Mouse (Mus musculus): ENCODE results near the gene Olfr736. TPM values are rescaled to one million over a fixed set of nuclear protein-coding genes. Genes with fewer than 3 reads are reported as not detected.

The Olfr736 gene
- not detected in 2 replicates for polyA plus RNA-seq (2014; fragmentation: Nextera tagmentation; extraction: Ambion mirVana)

DNA sequence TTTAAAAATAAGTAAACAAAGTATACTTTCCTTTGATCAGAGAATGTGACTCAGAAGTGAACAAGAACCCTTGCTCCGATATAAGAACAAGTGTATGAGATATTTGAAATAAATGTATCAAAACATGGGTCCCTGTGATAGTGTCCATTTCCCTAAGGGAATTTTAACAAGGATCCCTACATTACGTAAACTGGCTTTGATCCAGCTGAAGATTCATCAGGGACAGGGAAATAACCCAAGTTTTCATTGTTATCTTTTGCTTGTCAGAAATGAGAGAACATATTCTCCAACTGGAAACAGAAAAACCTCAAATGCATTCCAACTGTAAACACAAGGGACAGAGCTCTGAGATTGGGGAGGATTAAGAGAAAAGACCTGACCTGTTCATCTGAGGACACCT is at the start of gene Olfr736:
TSS of gene Olfr736 (plus strand) at position 301 of the 400 bp plus-strand sequence.
- Histone ChIP-seq H3K9ac (no peak within 1 kb of the TSS), H3K36me3 (replicated peaks; ENCODE audit: control insufficient read depth, insufficient read depth) (no peaks in the 10 kb centered on the region), H3K27me3 (ENCODE audit: control insufficient read depth, insufficient read depth, low read length) (no peaks in the 10 kb centered on the region), H3K4me3 (replicated peaks; ENCODE audit: low read length) (no peak within 1 kb of the TSS), H3K4me2 (replicated peaks) (no peak within 1 kb of the TSS), H3K27ac (no peak within 1 kb of the TSS), H3K9me3 (ENCODE audit: control insufficient read depth, low read length) (peaks cover 2% of the 10 kb centered on the region; the same call in 1 of the 2 replicates), H3K4me1 (replicated peaks; ENCODE audit: control insufficient read depth, insufficient read depth, low read length) (no peaks in the 10 kb centered on the region)
- ATAC-seq (ENCODE audit: low FRiP score), result no peak
- 88% methylated on average over 2 of the region's 2 CpGs for WGBS
- no peak for DNase-seq (ENCODE audit: low spot score)

DNA sequence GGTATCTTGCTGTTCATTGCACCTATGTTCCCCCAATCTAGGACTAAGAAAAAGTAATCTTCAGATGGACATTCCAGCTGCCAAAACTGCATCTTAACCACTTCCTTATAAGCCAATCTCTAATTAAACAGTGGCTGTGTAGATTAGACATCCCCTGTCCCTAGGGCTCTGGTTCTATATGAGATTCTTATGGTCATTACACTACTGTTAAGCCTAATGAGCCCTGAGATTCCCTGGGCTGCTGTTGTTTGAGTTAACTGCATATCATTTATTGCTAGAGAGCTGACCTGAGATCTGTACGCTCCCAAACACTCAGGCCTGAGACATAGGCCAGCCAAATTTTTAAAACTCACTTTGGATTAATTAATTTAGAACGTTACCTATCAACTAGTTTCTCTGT is 32.2 kb upstream of the Olfr736 start, which contains the start of gene Olfr735:
TSS of gene Olfr735 (minus strand) at position 77 of the 400 bp plus-strand sequence.
- 79% methylated on average over 2 of the region's 2 CpGs for WGBS

DNA sequence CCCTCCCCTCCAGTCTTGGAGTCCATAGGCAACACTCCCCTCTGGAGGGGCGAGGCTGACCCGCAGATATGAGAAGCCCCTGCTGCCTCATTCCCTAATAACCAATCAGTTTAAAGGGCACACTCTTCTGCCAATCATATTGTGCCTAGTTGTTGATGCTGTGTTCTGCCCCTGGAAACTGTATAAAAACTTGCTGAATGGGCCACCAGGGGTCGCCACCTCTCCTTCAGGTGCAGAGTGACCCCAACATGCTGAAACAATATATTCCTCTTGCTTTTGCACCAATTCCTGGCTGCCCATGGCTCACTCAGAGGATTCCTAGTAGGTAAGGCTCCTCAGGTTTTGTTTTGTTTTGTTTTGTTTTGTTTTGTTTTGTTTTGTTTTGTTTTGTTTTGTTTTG is 28.5 kb upstream of the Olfr736 start:
- Histone ChIP-seq H3K27me3 (ENCODE audit: control insufficient read depth, insufficient read depth, low read length) (no peaks in the 10 kb centered on the region), H3K4me2 (replicated peaks) (no peak overlapping the region), H3K4me1 (replicated peaks; ENCODE audit: control insufficient read depth, insufficient read depth, low read length) (no peaks in the 10 kb centered on the region), H3K4me3 (replicated peaks; ENCODE audit: low read length) (no peak overlapping the region), H3K27ac (no peak overlapping the region), H3K36me3 (replicated peaks; ENCODE audit: control insufficient read depth, insufficient read depth) (no peaks in the 10 kb centered on the region), H3K9me3 (ENCODE audit: control insufficient read depth, low read length) (no peaks in the 10 kb centered on the region), H3K9ac (no peak overlapping the region)
- no peak for ATAC-seq (ENCODE audit: low FRiP score)
- no peak for DNase-seq (ENCODE audit: low spot score)
- 45% methylated on average over 3 of the region's 3 CpGs for WGBS

More for the DNA sequence above, 32.2 kb upstream of the Olfr736 start, which contains the start of gene Olfr735:
- no peaks in the 10 kb centered on the region for H3K4me1 ChIP-seq (replicated peaks; ENCODE audit: control insufficient read depth, insufficient read depth, low read length)
- no peak within 1 kb of the TSS for H3K4me2 ChIP-seq (replicated peaks)
- no peaks in the 10 kb centered on the region for H3K36me3 ChIP-seq (replicated peaks; ENCODE audit: control insufficient read depth, insufficient read depth)
- H3K9me3 ChIP-seq (ENCODE audit: control insufficient read depth, low read length), result no peaks in the 10 kb centered on the region
- ATAC-seq (ENCODE audit: low FRiP score) (no peak), DNase-seq (ENCODE audit: low spot score) (no peak)
- no peak within 1 kb of the TSS for H3K9ac ChIP-seq
- H3K4me3 ChIP-seq (replicated peaks; ENCODE audit: low read length), result no peak within 1 kb of the TSS
- H3K27me3 ChIP-seq (ENCODE audit: control insufficient read depth, insufficient read depth, low read length), result no peaks in the 10 kb centered on the region
- H3K27ac ChIP-seq, result no peak within 1 kb of the TSS

DNA sequence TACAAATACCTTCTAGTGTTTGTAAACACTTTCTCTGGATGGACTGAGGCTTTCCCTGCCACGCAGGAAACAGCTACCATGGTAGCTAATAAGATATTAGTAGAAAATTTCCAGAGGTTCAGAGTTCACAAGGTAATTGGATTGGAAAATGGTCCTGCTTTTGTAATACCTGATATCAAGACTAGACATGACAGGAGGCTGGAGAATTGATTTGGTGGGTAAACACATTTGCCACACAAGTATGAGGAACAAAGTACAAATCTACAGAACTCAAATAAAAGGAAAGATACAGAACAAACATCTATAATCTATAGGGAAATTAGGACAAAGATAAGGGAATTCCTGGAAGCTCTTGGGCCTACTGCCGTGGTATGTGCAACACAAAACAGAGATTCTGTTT is 24.2 kb upstream of the Olfr736 start:
- WGBS, result 92% methylated on average over 2 of the region's 2 CpGs

DNA sequence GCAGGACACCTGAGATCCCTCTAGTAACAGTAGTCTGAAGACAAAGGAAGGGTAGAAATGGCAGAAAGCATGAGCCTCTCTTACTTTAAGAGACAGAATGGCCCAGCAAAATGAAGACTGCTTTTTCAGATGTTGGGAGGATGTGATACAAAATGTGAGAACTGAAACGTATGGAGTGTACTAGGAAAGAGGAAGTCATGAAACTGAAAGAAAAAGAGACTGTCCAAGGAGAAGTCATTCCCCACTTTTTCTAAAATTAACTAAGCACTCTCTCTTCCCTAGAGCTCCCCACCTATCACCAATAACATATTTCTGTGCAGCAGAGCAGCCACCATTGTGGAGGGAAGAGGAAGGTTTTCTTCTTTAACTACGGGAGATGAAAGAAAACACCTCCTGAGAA is 23.4 kb upstream of the Olfr736 start, which contains the start of gene Tlr11:
TSS of gene Tlr11 (plus strand) at position 322 of the 400 bp plus-strand sequence.
- DNase-seq (ENCODE audit: low spot score), result no peak
- H3K36me3 ChIP-seq (replicated peaks; ENCODE audit: control insufficient read depth, insufficient read depth), result no peaks in the 10 kb centered on the region
- ATAC-seq (ENCODE audit: low FRiP score), result no peak
- H3K4me2 ChIP-seq (replicated peaks), result no peak within 1 kb of the TSS
- no peaks in the 10 kb centered on the region for H3K27me3 ChIP-seq (ENCODE audit: control insufficient read depth, insufficient read depth, low read length)
- no peaks in the 10 kb centered on the region for H3K9me3 ChIP-seq (ENCODE audit: control insufficient read depth, low read length)
- H3K4me3 ChIP-seq (replicated peaks; ENCODE audit: low read length), result no peak within 1 kb of the TSS
- no peak within 1 kb of the TSS for H3K27ac ChIP-seq
- no peaks in the 10 kb centered on the region for H3K4me1 ChIP-seq (replicated peaks; ENCODE audit: control insufficient read depth, insufficient read depth, low read length)
- H3K9ac ChIP-seq, result no peak within 1 kb of the TSS
- WGBS, result 90% methylated on average over 2 of the region's 2 CpGs

More for the DNA sequence above, 24.2 kb upstream of the Olfr736 start:
- Histone ChIP-seq H3K4me1 (replicated peaks; ENCODE audit: control insufficient read depth, insufficient read depth, low read length) (no peaks in the 10 kb centered on the region), H3K27ac (no peak overlapping the region), H3K4me3 (replicated peaks; ENCODE audit: low read length) (no peak overlapping the region), H3K9me3 (ENCODE audit: control insufficient read depth, low read length) (no peaks in the 10 kb centered on the region), H3K27me3 (ENCODE audit: control insufficient read depth, insufficient read depth, low read length) (no peaks in the 10 kb centered on the region), H3K9ac (no peak overlapping the region), H3K36me3 (replicated peaks; ENCODE audit: control insufficient read depth, insufficient read depth) (no peaks in the 10 kb centered on the region), H3K4me2 (replicated peaks) (no peak overlapping the region)
- no peak for ATAC-seq (ENCODE audit: low FRiP score)
- no peak for DNase-seq (ENCODE audit: low spot score)

DNA sequence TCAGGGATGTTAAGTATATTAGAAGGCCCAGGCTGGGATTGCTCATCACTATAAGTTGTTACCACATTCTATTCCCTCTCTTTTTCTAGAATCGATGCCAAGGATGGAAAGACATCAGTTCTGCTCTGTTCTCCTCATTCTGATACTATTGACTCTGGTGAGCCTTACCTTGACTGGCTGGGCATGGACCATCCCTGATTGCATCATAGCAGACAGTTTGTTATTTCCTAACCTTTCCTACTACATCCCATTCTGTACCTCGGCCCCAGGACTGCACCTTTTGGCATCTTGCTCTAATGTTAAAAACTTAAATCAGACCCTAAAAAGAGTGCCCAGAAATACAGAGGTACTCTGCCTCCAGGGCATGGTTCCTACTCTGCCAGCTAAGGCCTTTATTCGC is 20.5 kb upstream of the Olfr736 start:
- Histone ChIP-seq H3K36me3 (replicated peaks; ENCODE audit: control insufficient read depth, insufficient read depth) (no peaks in the 10 kb centered on the region), H3K4me2 (replicated peaks) (no peak overlapping the region), H3K9ac (no peak overlapping the region), H3K4me3 (replicated peaks; ENCODE audit: low read length) (no peak overlapping the region), H3K27ac (no peak overlapping the region), H3K9me3 (ENCODE audit: control insufficient read depth, low read length) (no peaks in the 10 kb centered on the region), H3K4me1 (replicated peaks; ENCODE audit: control insufficient read depth, insufficient read depth, low read length) (no peaks in the 10 kb centered on the region), H3K27me3 (ENCODE audit: control insufficient read depth, insufficient read depth, low read length) (no peaks in the 10 kb centered on the region)
- WGBS, result 87% methylated on average over 3 of the region's 3 CpGs
- DNase-seq (ENCODE audit: low spot score) (no peak), ATAC-seq (ENCODE audit: low FRiP score) (no peak)

DNA sequence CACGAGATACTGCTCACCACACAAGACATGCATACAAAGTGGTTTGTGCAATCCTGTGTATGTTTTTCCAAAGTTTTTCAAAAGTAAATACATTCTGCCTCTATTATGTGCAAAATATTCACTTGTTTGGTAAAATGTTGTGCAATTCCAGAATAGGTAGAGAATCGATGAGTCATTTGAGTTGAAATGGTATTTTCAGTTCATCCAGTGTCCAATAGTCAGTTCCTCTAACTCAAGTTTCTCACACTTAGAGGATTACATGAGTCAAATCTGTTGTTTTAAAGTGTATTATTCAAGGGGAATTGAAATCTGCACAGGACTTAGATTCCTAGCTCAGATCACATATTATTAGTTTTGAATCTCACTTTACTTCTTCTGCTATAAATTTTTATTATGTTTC is 17.4 kb upstream of the Olfr736 start:
- H3K9ac ChIP-seq, result no peak overlapping the region
- no peaks in the 10 kb centered on the region for H3K27me3 ChIP-seq (ENCODE audit: control insufficient read depth, insufficient read depth, low read length)
- no peak overlapping the region for H3K27ac ChIP-seq
- WGBS, result 94% methylated on average over 2 of the region's 2 CpGs
- DNase-seq (ENCODE audit: low spot score) (no peak), ATAC-seq (ENCODE audit: low FRiP score) (no peak)
- no peak overlapping the region for H3K4me3 ChIP-seq (replicated peaks; ENCODE audit: low read length)
- H3K9me3 ChIP-seq (ENCODE audit: control insufficient read depth, low read length), result no peaks in the 10 kb centered on the region
- H3K36me3 ChIP-seq (replicated peaks; ENCODE audit: control insufficient read depth, insufficient read depth), result no peaks in the 10 kb centered on the region
- H3K4me2 ChIP-seq (replicated peaks), result no peak overlapping the region
- no peaks in the 10 kb centered on the region for H3K4me1 ChIP-seq (replicated peaks; ENCODE audit: control insufficient read depth, insufficient read depth, low read length)

DNA sequence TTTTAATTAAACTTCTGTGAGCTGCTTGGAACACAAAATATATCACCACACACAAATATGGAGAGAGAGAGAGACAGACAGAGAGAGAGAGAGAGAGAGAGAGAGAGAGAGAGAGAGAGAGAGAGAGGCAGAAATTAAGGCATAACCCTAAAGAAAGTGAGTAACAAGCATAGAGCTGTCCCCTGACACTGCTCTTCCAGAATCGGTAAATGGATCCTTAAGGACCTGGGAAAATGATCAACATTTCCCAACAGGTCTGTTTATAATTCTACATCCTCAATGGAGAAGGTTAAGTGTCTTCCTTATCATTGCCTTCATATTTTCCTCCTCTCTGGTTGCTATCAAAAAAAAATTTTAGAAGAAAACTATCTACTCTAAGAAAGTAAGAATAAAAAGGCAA is 26.3 kb downstream of the Olfr736 start, which contains the start of gene Olfr738:
TSS of gene Olfr738 (plus strand) at position 301 of the 400 bp plus-strand sequence.
- H3K4me1 ChIP-seq (replicated peaks; ENCODE audit: control insufficient read depth, insufficient read depth, low read length), result no peaks in the 10 kb centered on the region
- H3K4me3 ChIP-seq (replicated peaks; ENCODE audit: low read length), result no peak within 1 kb of the TSS
- no peak within 1 kb of the TSS for H3K27ac ChIP-seq
- H3K36me3 ChIP-seq (replicated peaks; ENCODE audit: control insufficient read depth, insufficient read depth), result no peaks in the 10 kb centered on the region
- no peak within 1 kb of the TSS for H3K4me2 ChIP-seq (replicated peaks)
- H3K9ac ChIP-seq, result no peak within 1 kb of the TSS
- ATAC-seq (ENCODE audit: low FRiP score) (no peak), DNase-seq (ENCODE audit: low spot score) (no peak)
- H3K27me3 ChIP-seq (ENCODE audit: control insufficient read depth, insufficient read depth, low read length), result no peaks in the 10 kb centered on the region
- no peaks in the 10 kb centered on the region for H3K9me3 ChIP-seq (ENCODE audit: control insufficient read depth, low read length)
- 81% methylated on average over 1 of the region's 1 CpGs for WGBS

DNA sequence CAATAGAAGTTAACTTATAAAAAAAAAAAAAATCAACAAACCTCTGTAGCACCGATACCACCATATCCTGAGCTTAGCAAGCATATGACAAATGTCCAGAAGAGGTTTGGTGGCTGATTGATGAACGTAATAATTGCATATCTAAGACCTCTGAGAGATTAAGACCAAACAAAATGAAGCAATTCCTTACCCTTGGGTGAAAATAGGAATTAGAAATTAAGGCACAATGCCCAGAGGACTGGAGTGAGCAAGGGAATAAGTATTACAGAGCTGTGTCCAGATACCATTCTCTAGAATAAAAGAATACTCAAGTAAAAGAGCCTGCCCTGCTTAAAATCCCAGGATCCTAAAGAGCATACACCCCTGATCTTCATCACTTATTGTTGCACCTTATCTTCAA is 37.4 kb downstream of the Olfr736 start, which contains the start of gene Olfr739:
TSS of gene Olfr739 (plus strand) at position 301 of the 400 bp plus-strand sequence.
- DNase-seq (ENCODE audit: low spot score) (no peak), ATAC-seq (ENCODE audit: low FRiP score) (no peak)
- H3K9ac ChIP-seq, result no peak within 1 kb of the TSS
- H3K4me2 ChIP-seq (replicated peaks), result no peak within 1 kb of the TSS
- H3K9me3 ChIP-seq (ENCODE audit: control insufficient read depth, low read length), result no peaks in the 10 kb centered on the region
- no peak within 1 kb of the TSS for H3K27ac ChIP-seq
- H3K4me1 ChIP-seq (replicated peaks; ENCODE audit: control insufficient read depth, insufficient read depth, low read length), result no peaks in the 10 kb centered on the region
- no peak within 1 kb of the TSS for H3K4me3 ChIP-seq (replicated peaks; ENCODE audit: low read length)
- H3K27me3 ChIP-seq (ENCODE audit: control insufficient read depth, insufficient read depth, low read length), result no peaks in the 10 kb centered on the region
- H3K36me3 ChIP-seq (replicated peaks; ENCODE audit: control insufficient read depth, insufficient read depth), result no peaks in the 10 kb centered on the region
- WGBS, result 79% methylated on average over 2 of the region's 2 CpGs

All from hindbrain, embryonic 14.5 days (tissue).